Mouse (Mus musculus) erythroblast, embryonic 14.5 days (primary cell): Measurements from ENCODE around the gene Mybph.

Source experiments
- GATA1 ChIP-seq: IDR thresholded peaks from 2 replicates; pipeline ENCODE4 v1.6.1; 2012; ENCODE audit warnings: low read length, inconsistent platforms, mixed read lengths
- TAL1 ChIP-seq: IDR thresholded peaks from 3 replicates; pipeline ENCODE4 v1.6.1; 2012; ENCODE audit warnings: low read length, inconsistent platforms, mixed read lengths

DNA sequence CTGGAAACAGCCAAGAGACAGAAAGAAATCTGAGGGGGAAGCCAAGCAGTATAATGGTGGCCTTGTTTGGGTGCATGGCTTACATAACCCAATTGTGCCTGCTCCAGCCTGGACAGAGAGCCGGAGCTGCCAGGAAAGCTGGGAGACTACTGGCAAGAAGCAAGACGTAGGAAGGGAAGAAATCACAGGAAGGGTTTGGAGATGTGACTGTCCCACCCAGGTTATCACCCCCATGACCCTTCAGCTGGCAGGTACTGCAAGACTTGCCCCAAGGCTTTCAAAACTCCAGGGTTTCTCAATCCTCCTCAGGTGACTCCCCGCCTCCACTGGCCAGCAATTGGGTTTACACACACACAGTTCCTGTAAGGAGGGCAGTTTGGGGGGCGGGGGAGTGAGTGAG lies 11.2 kb upstream of the Mybph start, which contains the start of gene Chil1:
- TF ChIP-seq GATA1 (no peak), TAL1 (no peak)
